Mouse (Mus musculus) adrenal gland, postnatal 10 days (tissue): ENCODE measurements around the gene Aif1l. TPM values are rescaled to one million over a fixed set of nuclear protein-coding genes. Genes with fewer than 3 reads are reported as not detected.

Experiments
- DNase-seq: peaks from one replicate; pipeline ENCODE4 v3.0.0; 2021; ENCODE audit warnings: mixed read lengths
- total RNA-seq, 2 experiments: library from RNA; stranded (reverse); gene quantifications; 2 replicates each; pipeline ENCODE4 v1.2.3; 2021

The Aif1l gene
- total RNA-seq, 2 experiments from 2014 or later, result 8.3 to 14.1 TPM

DNA sequence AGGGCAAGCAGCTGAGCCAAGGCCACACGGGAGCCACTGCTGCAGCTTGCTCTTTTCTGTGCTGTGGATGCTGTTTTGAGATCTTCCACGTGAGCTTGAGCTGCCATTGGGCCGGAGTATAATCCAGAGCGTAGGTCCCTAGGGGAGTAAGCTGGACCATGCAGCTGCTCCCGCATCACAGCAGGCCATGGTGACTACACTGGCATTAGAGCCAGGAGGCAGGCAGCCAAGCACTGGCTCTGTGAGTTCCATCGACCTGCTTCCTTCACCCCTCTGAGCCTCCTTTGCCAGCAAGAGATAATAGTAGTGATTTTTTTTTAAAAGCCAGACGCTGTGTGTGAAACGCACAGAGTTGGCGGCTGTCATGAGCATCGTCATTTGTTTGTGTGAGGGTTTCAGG lies 2.3 kb downstream of the Aif1l start:
- peak; percentile 30 for DNase-seq

DNA sequence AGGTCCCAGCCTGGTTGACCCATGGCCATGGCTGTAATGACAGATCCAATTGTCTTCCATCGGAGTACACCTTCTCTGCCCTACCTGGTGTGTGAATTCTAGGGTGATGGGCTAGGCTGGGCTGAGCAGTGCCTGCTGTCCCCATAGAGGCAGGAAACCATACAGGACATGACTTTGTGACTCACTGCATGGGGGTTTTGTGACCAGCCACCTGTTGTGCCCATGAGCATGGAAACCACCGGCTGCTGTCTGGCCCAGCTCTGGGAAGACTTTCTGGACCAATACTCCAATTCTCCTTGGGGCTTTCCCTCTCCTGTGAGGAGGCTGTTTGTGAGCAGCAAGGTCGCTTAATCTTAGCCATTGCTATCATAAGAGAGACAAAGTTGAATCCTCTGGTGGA lies 2.8 kb downstream of the Aif1l start:
- DNase-seq, result no peak

DNA sequence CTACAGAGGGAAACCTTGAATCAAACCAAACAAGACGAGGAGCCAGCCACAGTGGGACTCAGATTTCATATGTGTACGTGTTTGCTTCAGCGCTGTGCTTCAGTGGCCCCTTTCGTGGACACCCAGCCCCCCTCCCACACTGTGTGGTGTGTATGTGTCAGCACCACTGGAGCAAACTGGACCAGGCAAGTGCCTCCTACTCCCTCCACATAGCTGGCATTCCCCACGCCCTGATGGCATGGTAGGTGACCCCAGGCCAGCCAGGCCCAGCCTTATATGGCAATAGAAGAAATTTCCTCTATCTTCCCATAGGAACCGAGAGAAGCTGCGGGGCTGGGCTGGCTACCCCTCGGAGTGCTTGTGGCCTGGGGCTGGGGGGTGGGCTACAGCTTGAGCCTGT lies 3.7 kb downstream of the Aif1l start:
- no peak for DNase-seq

DNA sequence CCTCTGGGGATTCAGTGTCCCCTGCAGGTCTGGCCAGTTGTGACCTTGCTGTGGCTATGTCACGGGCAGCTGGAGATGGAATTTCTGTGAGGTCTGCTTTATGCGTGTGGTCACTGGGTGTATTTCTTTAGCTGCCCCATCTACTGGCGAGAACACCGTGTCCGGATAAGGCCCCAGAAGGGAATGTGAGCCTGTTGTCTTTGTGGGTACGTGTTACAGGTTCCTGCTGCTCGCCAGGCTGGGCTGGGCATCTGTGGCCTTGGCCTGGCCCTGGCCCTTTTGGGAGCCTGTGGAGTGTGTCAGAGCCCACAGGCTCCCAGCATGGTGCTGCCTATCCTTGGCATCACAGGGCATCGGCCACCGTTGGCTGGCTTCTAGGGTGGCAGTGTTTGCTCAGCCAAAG lies 4.8 kb downstream of the Aif1l start:
- peak; percentile 38 for DNase-seq

DNA sequence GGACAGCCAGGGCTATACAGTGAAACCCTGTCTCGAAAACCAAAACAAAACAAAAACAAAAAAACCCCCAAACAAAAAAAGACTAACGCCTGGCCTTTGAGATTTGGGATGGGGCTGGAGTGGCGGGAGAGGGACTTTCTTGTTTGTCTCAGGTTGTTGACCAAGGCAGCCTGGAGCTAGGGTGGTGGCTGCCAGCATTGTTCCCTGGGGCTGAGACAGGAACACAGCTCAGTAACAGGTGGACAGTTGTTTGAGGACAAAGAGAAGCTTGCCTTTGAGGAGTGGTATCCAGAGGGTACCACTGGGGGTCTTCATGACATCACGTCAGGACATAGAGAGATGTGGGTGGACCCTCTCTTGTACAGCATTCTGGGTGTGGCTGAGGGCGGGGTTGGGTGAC lies 5.7 kb downstream of the Aif1l start:
- DNase-seq, result no peak

DNA sequence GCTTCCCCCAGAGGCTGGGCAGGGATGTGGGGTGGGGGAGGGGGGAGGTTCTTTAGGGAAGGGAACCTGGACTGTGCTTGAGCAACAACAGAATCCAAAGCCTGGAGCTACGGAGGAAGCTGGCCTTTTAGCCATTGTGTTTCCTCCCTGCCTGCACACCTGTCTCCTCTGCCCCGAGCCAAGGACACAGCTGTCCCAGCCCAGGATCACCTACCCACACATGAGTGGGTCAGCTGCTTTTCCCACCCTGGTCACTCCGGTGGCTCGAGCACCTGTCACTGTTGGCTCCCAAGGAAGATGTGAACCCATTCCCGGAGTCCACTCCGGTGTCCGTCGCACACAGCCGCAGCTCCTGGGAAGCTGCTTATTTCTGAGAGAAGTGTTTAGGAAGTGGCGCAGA lies 7.3 kb downstream of the Aif1l start:
- DNase-seq, result no peak

DNA sequence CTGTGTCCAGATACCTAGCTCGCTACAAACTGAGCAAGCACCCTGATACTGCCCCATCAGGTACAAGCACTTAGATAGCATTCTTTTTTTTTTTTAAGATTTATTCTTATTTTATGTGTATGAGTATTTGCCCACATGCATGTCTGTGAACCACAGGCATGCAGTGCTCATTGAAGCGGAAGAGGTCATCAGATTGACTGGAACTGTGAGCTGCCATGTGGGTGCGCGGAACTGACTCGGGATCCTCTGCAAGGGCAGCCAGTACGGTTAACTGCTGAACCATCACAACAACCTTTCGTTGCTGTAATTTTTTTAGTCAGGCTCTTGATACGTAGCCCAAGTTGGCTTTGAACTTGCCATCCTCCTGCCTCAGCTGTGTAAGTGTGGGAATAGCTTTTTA lies 11.0 kb downstream of the Aif1l start:
- no peak for DNase-seq

DNA sequence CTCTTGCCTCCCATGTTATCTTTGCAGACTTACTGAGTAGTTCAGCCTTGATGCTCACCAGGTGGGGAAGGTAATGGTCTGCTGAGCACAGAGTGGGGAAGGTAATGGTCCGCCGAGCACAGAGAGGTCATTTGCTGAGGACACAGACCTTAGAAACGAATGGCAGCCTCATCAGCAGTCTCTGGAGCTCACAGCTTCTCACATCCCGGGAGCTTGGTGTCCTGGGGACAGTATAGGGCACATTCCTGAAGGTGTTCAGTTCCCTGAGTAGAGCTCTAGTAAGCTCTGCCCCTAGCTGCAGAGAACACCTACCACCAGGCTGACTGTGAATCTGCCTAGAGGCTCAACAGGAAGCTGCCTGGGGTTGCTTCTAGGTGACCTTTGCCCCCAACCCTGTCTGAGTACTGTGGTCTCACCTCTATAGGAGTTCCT lies 11.9 kb downstream of the Aif1l start:
- no peak for DNase-seq

DNA sequence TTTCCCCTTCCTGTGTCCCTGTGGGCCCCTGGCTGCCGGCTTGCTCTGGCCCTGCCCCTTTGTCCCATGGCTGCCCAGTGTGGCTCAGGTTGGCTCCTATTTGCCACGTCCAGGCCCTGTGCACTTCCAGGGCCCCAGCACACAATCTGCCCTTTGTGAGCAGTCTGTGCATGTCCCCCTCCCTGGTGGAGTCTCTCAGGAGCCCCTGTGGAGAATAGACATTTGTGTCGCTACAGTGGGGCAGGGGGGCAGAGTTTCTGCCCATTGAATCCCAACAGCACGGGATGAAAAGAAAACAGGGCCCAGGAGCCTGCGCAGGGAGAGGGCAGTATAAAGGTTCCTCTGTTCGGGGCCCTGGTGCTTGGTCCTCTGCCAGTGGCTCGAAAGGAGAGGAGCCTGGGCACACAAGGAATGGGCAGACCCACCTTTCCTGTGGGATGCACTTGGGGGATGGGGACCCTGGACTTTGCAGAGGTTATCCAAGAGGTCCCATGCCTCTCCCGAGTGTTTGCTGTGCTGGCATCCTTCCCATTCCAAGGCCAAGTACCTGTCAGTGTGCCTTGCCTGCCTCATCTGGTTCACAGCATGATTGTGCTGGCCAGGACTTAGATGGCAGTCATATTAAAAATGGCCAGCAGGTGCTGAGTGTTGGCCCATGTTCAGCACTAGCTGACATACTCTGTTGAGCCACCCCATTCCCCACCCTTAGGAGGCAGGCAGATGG lies 12.7 kb downstream of the Aif1l start:
- DNase-seq, result no peak

DNA sequence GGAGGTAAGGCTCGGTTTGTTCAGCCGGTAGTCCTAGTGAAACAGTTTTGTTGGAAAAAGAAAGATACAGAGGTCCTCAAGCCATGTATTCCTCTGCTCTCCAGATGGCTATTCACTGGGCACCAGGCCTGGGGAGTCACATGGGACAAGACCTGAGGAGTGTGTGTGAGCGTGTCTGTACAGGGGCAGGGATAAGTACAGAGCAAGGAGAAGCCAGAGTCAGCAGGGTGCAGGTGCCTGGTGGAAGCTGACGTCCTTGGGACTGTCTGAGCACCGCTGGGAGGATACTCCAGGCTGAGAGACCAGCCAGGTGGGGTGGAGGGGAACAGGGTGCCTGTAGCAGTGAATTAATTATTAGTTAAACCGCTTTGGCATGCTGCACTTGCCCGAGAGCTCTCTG lies 13.6 kb downstream of the Aif1l start:
- DNase-seq, result no peak

DNA sequence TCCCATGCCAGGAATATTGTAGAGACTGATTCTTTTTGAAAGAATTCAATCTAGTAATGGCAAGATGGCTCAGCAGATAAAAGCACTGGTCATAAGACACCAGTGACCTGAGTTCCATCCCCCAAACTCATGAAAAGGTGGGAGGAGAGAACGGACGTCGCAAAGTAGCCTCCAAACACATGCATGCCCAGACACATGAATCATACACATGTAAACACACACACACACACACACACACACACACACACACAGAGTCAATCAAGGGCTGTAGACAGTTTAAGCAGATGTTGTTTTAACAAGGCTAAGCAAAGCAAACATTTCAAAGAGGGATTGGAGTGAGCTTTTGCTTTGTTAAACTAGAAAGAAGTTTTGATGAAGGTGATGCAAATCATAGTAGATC lies 14.3 kb downstream of the Aif1l start:
- no peak for DNase-seq

DNA sequence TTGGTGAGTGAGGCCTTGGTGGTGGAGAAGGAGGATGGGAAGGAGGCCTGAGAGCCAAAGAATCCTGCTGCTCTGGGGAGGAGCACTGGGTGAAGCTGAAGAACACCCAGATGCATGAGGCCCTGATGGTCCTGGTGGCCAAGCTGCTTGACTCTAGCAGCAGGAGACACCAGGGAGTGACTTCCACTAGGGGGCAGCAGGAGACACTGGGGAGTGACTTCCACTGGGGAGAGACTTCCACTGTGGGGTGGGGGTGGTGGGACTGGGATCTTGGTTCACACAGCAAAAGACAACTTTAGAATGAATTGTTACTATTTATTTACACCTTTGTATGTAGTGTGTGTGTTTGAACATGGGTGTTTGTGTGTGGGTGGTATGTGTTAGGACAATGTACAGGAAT lies 15.2 kb downstream of the Aif1l start:
- DNase-seq, result peak; percentile 67

DNA sequence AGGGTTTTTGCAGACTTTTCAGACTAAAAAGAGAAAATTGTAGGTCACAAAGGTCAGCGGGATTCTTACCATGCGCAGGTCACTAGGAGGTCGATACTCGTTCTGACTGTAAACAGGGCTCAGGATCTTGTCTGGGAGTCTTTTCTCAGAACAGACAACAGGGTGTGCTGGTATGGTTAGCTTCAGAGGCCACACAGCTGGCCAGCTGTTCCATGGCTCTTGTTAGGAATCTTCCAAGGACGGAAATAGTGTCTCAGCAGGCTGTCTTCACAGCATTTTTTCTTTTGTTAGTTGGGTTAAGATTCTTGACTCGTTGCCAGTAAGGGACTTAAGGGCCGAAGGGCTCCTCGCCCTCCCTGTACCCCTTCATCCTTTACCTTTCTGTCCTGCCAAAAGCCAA lies 16.9 kb downstream of the Aif1l start:
- DNase-seq, result no peak

DNA sequence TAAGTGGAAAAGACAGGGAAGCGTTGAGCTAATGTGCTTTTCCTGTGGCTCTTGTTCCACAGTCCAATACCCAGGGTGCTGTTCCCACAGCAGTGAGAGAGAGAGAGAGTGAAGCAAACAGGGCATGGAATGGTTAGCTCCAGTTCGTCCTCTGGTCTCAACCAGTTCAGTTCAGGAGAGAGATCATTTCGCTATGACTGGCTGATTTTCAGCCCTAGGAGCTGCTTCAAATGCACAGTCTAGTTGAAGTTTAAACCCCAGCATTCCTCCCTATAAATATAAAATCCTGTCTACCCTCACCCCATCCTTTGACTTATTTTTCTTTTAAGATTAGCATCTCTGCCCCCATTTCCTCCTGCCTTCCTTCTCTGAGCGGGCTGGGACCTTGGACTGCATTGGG lies 22.6 kb downstream of the Aif1l start:
- no peak for DNase-seq

DNA sequence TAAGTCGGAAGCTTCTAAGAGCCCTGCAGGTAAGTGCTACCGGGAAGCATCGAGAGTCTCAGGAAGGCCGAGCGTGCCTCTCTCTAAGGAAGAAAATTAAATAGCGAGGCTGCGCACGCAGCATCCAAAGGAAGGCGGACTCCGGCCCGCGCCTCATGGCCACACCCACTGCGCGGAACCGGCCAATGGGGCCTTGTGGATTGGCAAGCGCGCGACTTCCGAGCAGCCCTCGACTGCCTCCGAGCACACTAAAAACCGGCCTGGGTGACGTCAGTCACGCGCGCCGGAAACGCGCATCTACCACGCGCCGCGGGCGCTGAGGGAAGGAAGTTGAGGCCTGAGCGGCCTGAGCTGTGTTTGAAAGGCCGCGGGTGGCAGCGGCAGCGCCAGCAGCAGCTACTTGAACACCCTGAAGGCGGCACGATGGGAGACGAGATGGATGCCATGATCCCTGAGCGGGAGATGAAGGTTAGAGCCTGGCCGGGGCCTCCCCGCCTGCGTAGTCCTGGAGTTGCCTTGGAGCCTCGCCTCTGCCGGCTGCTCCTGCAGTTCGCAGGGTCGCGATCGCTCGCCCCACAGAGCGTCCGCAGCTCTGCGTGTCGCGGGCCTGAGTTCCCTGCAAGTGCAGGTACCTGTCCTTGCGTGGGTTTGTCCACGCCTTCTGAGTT lies 24.3 kb downstream of the Aif1l start, which contains the start of gene Nup214:
Gene Nup214 (plus strand): TSS at position 296 of the 668 bp plus-strand sequence.
- DNase-seq, result peak; percentile 100

DNA sequence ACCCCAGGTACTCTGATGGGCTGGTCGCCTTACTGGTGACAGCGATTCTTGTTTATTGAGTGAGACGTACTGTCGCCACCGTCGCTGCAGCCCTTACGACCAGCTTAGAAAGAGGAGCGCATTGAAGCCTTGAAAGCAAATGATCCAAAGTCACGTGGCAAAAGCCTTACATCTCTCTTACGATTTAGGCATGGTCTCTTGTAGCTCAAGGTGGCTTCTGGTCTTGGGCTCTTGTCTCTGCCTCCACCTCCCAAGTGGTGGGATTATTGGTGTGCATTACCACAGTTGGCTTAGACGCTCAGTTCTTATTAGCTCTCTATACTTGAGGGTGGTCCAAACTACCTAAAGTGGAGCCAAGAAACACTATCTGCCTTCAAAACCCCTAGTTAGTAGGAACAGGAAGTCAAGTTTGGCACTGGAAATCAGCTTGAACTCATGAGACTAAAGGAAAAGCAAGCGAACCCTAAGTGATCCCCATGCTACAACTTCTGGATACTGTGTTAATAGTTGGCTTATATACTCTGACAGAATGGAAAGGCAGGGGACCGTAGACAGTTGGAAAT lies 25.0 kb downstream of the Aif1l start:
- DNase-seq, result no peak

DNA sequence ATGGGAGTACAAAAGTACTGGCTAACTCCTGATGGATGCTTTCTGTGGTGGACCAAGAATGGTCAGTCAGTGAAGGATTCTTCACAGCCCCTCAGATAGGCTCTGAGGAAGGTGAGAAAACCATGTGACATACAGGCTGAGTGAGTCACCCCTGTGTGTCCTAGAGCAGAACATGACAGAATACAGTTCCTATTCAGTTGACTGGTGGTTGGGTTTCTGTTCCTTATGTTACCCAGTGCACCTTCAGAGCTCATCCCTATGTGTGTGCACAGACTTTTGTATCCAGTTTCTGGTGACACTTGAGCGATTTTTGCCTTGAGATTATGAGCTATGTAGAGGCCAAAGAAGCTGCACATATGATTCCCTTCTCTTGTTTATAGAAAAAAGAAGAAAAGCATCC lies 37.8 kb downstream of the Aif1l start:
- no peak for DNase-seq

DNA sequence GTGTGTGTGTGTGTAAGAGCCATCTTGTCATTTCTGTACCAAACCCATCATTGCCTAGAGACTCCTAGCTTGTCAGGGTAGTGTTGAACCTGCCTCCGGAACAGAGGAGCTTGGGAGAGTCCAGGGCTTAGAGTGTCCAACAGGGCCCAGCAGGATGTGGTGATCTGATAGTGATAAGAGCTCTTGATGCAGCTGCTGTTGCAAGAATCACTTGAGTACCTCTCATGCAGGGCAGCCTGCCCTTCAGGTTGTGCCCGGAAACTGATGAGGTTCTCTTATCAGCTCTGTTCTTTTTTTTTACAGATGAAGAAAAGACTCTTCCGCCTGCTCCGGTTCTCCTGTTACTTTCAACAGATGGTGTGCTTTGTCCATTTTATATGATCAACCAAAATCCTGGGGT lies 41.0 kb downstream of the Aif1l start:
- no peak for DNase-seq

DNA sequence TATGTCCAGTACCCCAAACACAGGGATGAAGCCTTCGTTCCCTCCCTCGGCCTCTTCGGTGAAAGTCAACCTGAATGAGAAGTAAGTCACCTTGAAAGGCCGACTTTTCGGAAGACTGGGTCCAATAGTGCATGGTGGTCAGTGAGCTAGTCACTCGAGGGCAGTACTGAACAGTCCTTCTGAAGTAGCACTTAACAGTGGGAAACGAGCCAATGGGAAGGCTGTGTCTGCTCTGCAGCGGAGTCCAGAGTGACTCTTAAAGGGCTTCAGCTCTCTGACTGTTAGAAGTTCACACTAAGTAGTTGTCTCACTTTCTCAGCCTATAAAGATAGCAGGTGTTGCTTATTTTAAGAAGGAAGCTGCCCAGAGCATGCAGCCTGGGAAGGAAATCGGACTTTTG lies 45.0 kb downstream of the Aif1l start:
- DNase-seq, result no peak

DNA sequence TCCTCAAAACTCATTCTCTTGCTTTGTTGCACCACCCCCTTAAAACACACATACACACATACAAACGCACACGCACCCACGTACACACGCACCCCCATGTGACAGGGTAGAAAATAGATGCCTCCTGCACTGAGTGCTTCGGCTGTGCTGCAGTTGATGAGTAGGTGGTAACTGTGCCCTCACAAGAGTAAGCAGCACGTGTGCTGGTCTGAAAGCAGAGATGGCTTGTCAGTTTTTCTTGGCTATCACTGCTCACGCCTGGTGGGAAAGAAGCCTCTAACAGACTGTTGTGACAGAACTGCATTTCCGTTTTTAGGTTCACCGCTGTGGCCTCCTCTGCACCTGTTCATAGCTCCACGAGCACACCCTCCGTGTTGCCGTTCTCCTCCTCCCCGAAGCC lies 46.1 kb downstream of the Aif1l start:
- DNase-seq, result no peak

DNA sequence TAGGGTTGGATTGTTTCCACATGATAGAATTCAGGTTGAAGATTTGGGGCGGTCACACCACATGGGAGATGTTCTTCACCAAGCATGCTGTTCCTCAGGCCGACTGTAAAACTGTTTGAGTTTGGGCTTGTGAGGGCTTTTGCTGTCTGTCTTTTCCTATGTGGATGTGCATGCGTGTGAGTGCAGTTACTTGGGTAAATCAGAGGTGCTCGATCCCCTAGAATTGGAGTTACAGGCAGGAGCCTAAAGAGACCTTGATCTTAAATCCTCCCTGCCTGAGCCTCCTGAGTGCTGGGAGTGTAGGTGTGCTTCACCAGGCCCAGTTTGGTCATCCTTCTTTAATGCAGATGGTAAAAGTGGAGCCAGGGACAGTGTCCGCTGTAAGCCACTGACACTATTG lies 47.6 kb downstream of the Aif1l start:
- no peak for DNase-seq

DNA sequence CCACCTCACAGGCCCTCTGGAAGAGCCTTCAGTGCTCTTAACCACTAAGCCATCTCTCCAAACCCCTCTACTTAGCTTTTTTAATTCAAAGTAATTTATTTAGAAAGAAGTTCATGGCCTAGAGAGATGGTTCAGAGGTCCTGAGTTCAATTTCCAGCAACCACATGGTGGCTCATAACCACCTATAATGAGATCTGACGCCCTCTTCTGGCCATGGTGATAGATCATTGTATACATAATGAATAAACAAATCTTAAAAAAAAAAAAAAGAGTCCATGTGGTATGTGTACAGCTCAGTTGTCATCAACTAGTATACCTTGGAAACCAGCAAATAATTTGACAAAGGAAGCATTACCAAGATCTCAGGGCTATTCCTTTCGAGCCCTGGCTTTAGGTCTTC lies 48.5 kb downstream of the Aif1l start:
- DNase-seq, result no peak

DNA sequence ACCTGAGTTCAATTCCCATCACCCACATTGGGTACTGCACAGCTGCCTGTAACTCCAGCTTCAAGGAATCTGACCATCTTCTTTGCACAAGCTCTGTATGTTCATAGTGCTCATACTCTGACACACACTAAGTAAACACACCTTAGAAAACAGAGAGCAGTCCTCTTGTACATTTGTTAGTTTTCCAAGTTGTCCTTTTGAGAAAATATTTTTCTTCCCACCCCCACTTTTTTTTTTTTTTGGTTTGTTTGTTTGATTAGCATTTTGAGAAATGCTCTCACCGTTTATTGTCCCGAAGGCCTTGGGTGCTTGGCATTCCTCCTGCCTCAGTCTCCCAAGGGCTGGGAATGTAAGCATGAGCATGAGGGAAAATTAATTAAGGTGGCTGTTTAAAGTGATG lies 58.4 kb downstream of the Aif1l start:
- DNase-seq, result no peak

DNA sequence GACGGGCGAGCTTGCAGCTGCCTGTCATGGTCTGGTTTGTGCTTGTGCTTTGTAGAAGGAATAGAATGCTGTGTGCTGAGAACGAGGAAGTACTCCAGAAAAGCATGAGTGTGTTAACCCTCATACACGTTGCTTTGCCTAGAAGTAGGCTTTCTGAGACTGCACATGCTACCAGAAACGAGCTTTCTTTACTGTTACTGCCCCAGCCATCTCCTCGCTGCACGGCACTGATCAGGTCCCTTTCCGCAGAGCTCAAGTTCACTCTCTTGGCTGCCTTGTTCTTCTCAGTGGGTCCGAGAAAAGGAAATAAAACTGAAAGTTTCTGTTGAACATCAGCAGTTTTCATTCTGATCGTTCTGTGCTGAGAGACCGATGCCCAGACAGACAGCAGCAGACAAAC lies 58.8 kb downstream of the Aif1l start:
- DNase-seq, result no peak
